Mouse (Mus musculus) layer of hippocampus, postnatal 10 days (tissue): ENCODE measurements around the gene Ercc4. TPM values are rescaled to one million over a fixed set of nuclear protein-coding genes. Genes with fewer than 3 reads are reported as not detected.
A peak's percentile ranks its signal among the peaks of the same experiment; 100 is the strongest.

ENCODE experiments used
- DNase-seq, 2 experiments: peaks; one replicate each; pipeline ENCODE4 v3.0.0; 2021; ENCODE audit warnings: low spot score in 2 of 2
- total RNA-seq, 2 experiments: library from RNA; stranded (reverse); gene quantifications; 2 replicates each; pipeline ENCODE4 v1.2.3; 2021

The Ercc4 gene
- total RNA-seq, 2 experiments from 2014 or later: 24.6 to 26.5 TPM

DNA sequence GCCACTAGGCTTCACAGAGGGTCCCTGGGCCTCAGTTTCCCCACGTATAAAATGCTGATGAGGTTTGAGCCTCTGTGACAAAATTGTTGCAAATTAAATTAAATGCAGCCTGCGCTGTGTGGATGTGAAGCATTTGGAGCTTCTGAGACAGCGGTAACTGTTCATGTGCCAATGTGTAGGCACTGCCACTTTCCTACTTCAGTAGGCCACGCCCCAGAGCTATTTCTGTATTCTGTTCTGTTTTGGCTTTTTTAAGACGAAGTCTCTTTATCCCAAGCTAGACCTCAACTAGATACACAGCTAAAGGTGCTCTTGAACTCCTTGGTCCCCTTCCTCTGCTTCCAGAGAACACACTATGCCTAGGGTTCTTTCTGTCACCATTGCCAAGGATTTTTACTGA, 85.4 kb downstream of the Ercc4 start:
- no peak for DNase-seq

DNA sequence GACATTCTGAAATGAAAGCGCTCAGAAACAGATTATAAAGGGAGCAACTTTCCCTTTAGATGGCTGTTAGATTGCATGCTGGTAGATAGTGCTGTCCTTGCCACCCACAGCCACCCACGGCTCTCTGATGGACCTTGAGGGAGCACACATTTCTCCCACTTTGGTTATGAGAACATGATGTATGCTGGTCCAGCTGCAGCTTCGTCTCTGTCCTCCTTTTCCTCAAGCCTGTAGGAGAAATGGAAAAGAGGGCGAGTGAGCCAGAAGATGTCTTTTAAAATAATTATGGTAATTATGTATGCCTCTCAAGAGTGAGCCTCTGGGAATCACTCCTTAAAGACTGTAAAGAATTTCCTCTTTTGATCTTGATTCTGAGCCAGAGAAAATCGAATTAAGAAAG, 87.1 kb downstream of the Ercc4 start:
- DNase-seq: peak in 1 of 2 experiments; percentile 29

- peak; percentile 51 to 57 for DNase-seq
Measured at GRCm38 (mm10) chr16:13197293-13197692, 87.8 kb downstream of the Ercc4 start.

- DNase-seq: no peak
Measured at GRCm38 (mm10) chr16:13199204-13199603, 89.7 kb downstream of the Ercc4 start.

Other genes starting within 250 kb of the Ercc4 start
- 100 to 1,000 TPM in 1 of 2 experiments, 10 to 100 TPM in 1; 92.1 to 104 TPM for gene Mrtfb, start 146.8 kb downstream of the Ercc4 start, total RNA-seq